Comparison of ENCODE assay signal across 1 mouse cellular context in the genomic region with DNA sequence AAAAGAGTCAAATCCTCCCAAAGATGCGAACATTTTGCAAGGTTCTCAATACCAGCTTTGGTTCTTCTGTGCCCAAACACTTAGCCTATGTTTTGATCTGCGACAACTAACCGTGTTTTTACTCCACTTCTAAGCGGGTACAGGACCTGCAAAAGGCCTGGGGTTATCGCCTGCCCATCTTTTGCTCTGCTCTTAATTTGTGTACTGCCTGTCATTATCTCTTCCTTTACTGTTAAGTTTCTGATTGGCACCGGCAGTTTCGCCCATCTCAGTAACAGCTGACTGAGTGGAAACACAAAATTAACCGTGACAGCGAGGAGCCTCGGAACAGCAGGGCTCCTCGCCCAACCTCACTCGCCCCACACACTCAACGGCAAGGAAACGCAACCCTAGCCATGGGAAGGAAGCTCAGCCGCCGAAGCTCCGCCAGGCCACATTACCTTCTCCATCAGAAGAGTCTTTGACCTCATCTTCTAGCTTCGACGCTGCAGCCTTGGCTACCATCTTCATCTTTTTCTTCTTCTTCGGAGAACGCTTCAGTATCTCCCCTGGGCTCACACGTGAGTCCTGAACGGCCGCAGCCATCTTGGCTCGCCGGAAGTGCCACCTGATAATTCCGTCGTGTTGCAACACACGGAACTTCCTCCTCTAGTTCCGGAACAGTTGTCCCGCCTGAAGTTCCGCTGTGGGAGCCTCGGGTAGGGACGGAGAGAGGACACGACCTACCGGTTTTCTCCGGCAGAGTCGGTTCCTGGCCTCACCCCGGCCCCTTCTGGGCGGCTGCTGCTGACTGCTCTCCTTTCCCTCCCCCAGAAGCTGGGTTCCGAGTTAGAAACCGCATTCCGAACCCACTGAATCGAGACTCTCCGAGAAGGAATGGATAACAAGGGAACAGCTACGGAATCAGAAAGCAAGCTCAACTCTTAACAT.
TF ChIP-seq lines count a peak whose summit lies in the region.

Rrp15 (minus strand) TSS at position 635 of the 930 bp plus-strand sequence.

TF ChIP-seq in myocyte, 11 proteins besides CTCF, POLR2A, EP300 and RAD21 (continued from another document):
- TF ChIP-seq MYOG (IDR thresholded peaks at IDR 0.05; ENCODE audit: control insufficient read depth in 1 of 3, insufficient read depth in 1 of 3, insufficient read length in 2 of 3, low read depth in 2 of 3): peak; percentile 94 to 99 (median 96)
- TF ChIP-seq TCF3 (IDR thresholded peaks at IDR 0.05; ENCODE audit: insufficient read length, low read depth): no peak
- TF ChIP-seq MAX (IDR thresholded peaks at IDR 0.05; ENCODE audit: low read depth): peak; percentile 93
- TF ChIP-seq MYOD1 (IDR thresholded peaks at IDR 0.05; ENCODE audit: control insufficient read depth in 1 of 3, insufficient read length in 2 of 3, low read depth in 2 of 3): peak; percentile 74 to 94 (median 92)
- peak; percentile 80 for TF ChIP-seq TCF12 (IDR thresholded peaks at IDR 0.05; ENCODE audit: insufficient read depth, poor library complexity, severe bottlenecking)
